Mouse (Mus musculus) spleen, postnatal 36 days (tissue): Measurements from ENCODE around the gene Cep350.
A peak's percentile ranks its signal among the peaks of the same experiment; 100 is the strongest.

ENCODE experiments used
- DNase-seq, 2 experiments: peaks; one replicate each; pipeline ENCODE4 v3.0.0; 2022; ENCODE audit warnings: low spot score in 2 of 2, mixed read lengths in 1 of 2

Cep350 gene

DNA sequence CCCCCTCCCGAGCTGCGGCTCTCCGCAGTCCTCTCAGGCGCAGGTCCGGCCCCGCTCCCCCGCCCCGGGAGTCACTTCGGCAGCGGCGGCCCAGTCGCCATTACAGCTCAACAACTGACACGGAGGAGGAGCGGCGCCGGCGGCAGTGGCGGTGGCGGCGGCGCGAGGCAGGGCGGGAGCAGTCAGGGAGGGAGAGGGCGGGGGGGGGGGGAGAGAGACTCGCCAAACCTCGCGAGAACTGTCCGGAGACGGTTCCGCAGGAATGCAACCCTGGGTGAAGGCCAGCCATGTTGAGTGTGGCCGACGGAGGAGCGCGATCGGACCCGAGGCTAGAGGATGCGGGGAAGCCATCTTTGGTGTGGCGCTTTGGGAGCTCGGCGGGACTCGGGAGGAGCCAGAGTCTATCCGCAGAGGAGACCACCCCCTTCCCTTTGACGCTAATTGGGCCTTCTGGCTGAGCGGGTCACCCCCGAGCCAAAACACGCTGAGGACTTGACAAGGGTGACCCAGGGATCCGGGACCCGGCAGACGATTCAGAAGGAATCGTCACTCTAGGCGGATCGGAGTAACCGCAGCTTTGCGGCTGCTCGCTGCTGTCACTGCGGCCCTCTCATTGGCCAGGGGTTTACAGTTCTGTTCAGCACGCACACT is at the start of gene Cep350:
Gene Cep350 (minus strand): TSS at position 188 of the 651 bp plus-strand sequence.
- DNase-seq = peak; percentile 97

- DNase-seq = no peak
Measured at GRCm38 (mm10) chr1:156020402-156020801, 47.3 kb upstream of the Cep350 start.

GRCm38 (mm10) chr1:156019800-156020199 is 46.7 kb upstream of the Cep350 start:
- no peak for DNase-seq

DNA sequence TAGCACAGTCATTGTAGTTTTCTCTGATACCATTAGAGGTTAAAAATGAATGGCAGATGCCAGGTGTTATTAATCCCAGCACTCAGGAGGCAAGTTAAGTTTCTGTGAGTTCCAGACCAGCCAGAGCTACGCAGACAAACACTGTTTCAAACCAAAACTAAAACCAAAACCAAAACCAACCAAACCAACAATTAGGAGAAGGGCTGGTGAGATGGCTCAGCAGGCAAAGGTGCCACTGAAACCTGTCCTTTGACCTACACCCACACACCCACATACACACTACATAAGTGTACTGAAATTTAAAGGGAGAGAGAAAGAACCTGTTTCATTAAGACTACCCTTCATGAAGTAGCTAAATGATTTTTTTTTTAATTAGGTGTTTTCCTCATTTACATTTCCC is 35.9 kb upstream of the Cep350 start:
- DNase-seq = no peak

DNA sequence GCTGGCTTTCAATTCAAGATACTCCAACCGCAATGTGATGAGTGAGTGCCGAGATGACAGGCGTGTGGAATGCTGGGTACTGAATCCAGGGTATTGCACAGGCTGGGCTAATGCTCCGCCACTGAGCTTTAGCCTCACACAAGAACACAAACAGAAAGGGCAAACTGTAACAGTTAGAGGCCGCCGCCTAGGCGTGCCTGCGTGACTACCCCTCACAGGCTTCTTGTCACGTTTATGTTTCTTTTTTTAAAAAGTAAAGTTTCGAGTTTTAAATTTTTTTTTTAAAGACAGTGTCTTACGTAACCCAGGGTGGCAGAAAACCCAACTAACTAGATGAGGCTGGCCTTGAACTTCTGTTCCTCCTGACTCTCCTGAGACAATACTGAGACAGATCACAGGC is 32.9 kb upstream of the Cep350 start:
- DNase-seq = no peak

DNA sequence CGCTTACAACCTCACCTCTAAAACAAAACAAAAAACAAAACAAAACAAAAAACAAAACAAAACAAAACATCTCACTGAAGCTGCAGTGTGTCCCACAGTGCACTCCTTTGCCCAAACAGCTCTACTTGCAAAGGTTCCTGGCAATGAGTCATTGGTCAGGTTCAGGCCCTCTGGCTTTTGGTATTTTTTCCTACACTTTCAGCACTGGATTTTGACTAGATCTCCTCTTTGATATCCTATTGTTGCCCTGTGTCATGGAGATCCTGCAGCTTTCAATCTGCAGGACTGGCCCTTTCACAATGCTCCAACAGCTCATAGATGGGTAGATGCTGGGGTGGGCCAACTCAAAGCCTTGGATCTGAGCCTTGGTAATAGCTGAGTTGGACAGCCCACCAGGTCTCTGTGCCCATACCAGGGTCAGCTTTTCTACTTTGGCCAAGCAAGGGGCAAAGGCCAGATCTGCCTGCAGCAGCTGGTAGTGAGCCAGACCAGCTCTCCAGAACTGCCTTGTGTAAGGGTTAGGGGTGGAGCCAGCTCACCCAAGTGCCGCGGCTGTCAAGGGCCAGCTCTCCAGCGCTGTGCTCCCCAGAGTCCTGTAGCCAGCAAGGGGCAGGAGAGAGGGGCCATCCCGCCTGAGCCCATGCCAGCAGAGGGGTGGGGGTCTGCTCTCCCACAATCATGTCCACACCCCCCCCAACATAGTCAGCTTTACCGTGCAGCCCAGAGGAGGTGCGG is 30.3 kb upstream of the Cep350 start:
- DNase-seq = no peak

DNA sequence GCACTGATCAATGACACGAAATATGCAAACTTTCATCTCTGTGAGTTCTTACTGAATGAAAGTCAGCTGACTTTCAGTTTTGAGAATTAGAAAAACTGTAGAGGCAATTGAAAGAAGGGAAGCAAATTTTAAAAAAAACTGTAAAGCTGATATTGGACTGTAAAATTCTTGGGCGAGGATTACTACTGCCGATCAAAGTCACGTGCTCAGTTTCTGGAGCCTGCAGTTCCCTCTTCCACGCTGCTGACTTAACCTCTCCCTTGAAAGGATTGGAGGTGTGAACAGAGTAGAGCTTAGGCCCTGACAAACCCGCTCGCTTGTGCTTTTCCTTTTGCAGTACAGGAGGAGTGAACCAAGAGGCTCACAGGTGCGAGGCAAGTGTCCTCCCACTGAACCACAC is 29.3 kb upstream of the Cep350 start:
- no peak for DNase-seq

DNA sequence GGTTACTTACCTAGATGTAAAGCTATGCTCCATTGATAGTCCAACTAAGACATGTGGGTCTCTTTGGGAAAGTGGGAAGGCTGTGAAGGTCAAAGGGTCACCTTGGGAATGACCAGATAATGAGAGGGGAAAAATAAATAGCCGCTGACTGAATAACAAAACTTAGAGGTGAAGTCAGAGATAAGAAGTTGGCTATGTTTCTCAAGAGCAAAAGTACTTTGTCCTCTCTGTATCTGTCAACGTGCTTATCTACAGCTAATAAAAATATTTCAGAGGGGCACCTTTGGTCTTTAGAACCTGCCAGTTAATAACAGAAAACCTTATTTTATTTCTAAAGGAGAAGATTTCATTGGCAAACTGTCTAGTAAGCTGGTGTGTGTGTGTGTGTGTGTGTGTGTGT is 22.6 kb upstream of the Cep350 start:
- DNase-seq = no peak

GRCm38 (mm10) chr1:155994524-155994923 is 21.5 kb upstream of the Cep350 start:
- no peak for DNase-seq

- DNase-seq = no peak
Measured at GRCm38 (mm10) chr1:155990391-155990790, 17.3 kb upstream of the Cep350 start.

GRCm38 (mm10) chr1:155989387-155989786 is 16.3 kb upstream of the Cep350 start:
- no peak for DNase-seq

GRCm38 (mm10) chr1:155987625-155988024 is 14.6 kb upstream of the Cep350 start:
- no peak for DNase-seq

DNA sequence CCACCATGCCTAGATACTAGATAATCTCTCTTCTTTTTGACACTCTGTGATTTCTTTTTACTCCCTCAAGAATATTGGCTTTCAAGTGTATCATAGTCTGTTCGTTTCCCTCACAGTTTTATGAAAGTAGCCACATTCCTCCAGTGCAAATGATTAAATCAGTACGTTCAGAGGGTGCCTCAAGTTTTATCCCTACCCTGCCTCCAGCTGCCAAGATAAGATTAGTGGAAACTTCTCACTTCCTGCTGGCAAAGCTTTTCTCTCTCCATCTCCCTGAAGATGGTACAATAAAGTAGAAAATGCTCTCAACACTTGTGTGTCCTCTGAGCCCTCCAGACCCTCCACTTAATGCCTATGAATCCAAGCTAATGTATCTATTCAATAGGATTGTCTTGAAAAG is 1.9 kb upstream of the Cep350 start:
- DNase-seq = no peak

GRCm38 (mm10) chr1:155973719-155974379 is 794 bp upstream of the Cep350 start:
- peak in 1 of 2 experiments; percentile 12 for DNase-seq

- DNase-seq = peak; percentile 43 to 49
Measured at GRCm38 (mm10) chr1:155972146-155973067, 648 bp downstream of the Cep350 start.

- DNase-seq = no peak
Measured at GRCm38 (mm10) chr1:155949170-155949569, 23.9 kb downstream of the Cep350 start.

DNA sequence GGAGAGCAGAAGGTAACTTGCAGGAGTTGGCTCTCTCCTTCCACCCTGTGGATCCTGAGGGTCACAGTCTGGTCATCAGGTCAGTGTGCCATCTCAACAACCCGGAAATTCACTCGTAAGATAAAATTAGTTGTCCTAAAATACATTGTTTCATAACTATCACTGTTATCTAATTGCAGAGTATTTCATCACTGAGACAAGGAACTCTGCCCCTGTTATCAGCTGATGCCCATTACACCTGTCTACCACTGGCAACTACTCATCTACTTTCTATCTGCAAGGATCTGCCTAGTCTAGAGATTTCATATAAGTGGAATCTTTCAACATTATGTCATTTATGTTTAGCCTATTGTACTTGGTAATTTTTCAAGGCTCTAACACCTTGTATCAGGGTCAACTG is 28.7 kb downstream of the Cep350 start:
- no peak for DNase-seq

- DNase-seq = no peak
Measured at GRCm38 (mm10) chr1:155937416-155937815, 35.6 kb downstream of the Cep350 start.

DNA sequence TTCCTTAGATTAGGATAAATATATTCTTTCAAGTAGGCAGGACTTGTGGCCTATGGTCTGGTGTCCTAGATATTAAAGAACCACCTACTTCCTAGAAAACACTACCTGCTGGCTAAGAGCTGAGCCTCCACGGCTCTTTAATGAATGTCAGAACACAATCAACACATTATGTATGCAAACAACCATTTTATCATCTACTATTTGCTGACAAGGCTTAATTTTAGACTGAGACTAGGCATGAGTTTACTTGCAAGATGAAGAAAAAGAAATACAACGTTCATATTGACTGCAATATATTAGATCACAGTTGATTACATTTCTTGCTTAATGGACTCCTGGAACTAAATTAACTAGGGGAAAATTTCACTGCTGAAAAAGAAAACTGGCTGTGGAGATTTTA is 38.4 kb downstream of the Cep350 start:
- no peak for DNase-seq

DNA sequence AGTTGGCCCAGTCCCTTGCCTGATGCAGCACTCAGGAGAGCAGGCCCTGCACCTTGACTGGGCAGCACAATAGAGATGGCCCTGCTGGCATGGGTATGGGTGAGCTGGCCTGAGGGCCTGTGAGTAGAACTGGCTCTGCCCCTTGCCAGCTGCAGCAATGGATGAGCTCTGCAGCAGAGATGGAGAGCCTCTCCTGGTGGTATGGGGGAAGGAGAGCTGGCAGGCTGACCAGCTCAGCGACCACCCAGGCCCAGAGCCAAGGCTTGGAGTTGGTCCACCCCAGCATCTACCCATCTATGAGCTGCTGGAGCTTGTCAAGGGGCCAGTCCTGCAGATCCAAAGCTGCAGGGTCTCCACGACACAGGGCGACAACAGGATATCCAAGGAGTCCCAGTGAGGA is 69.5 kb downstream of the Cep350 start:
- no peak for DNase-seq

DNA sequence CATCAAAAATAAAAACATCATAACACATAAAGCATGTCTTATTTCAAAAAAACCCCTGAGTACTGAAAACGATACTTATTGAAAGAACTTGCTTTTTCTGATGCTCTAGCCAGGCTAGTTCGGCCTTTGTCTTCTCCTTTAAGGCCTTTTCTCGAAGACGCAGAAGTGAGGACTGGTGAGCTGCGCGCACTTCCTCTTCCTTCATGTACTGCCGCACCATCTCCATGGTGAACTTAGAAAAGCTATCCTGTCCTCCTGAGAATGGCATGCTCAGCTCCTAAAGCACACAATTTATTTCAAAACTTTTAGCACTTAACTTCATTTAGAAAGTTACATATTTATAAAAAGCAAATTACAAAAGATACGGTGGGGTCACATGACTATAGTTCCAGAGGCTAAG is 71.7 kb downstream of the Cep350 start:
- DNase-seq = no peak

- DNase-seq = no peak
Measured at GRCm38 (mm10) chr1:155894382-155894781, 78.7 kb downstream of the Cep350 start.
